ENCODE assay signal across 22 mouse cellular contexts in genomic region chr14:57363833-57364232, GRCm38 (mm10).
"Had no signal": no experiment of that assay in that cellular context is flagged by ENCODE, and none has a peak within 500 bp of the region (broad histone marks: within the 10 kb centered on the region; RNA-seq: fewer than 3 reads in every experiment).

No protein-coding gene starts in this region.

- H3K4me2 ChIP-seq: forebrain, embryonic 15.5 days; liver, embryonic 11.5 days; liver, embryonic 13.5 days; liver, embryonic 15.5 days had no signal

- H3K4me1 ChIP-seq: heart, embryonic 13.5 days; heart, embryonic 15.5 days; hindbrain, embryonic 13.5 days; liver, embryonic 13.5 days; liver, embryonic 15.5 days had no signal

- H3K9me3 ChIP-seq: forebrain, embryonic 15.5 days; heart, embryonic 13.5 days; heart, embryonic 15.5 days; hindbrain, embryonic 13.5 days; hindbrain, embryonic 15.5 days; limb, embryonic 10.5 days; limb, embryonic 12.5 days; liver, embryonic 13.5 days; liver, embryonic 15.5 days had no signal

- DNase-seq: forebrain, postnatal 0 days; gastrocnemius, postnatal 14 days; gastrocnemius, postnatal 36 days; heart, adult 11 months; heart, adult 2 months; heart, postnatal 14 days; heart, postnatal 36 days; liver; liver, embryonic 13.5 days had no signal

- H3K36me3 ChIP-seq: forebrain, embryonic 15.5 days; heart, embryonic 13.5 days; heart, embryonic 15.5 days; hindbrain, embryonic 13.5 days; hindbrain, embryonic 15.5 days; limb, embryonic 10.5 days; limb, embryonic 12.5 days; liver, embryonic 13.5 days; liver, embryonic 15.5 days had no signal

- H3K27ac ChIP-seq: forebrain, embryonic 15.5 days; heart, adult 2 months; heart, embryonic 13.5 days; heart, embryonic 15.5 days; hindbrain, embryonic 13.5 days; hindbrain, embryonic 15.5 days; hindbrain, postnatal 0 days; layer of hippocampus, adult 2 months; left cerebral cortex, adult 2 months; limb, embryonic 10.5 days; limb, embryonic 12.5 days; liver, embryonic 13.5 days; liver, embryonic 15.5 days had no signal

- H3K4me3 ChIP-seq: forebrain, embryonic 15.5 days; heart, adult 2 months; heart, embryonic 13.5 days; heart, embryonic 15.5 days; hindbrain, embryonic 13.5 days; hindbrain, embryonic 15.5 days; layer of hippocampus, adult 2 months; left cerebral cortex, adult 2 months; liver, embryonic 13.5 days; liver, embryonic 15.5 days had no signal

- ATAC-seq: forebrain, embryonic 15.5 days; forebrain, postnatal 0 days; intestine, embryonic 16.5 days had no signal

- H3K27me3 ChIP-seq: forebrain, embryonic 15.5 days; heart, embryonic 15.5 days; limb, embryonic 12.5 days; liver, embryonic 13.5 days; liver, embryonic 15.5 days had no signal

- H3K9ac ChIP-seq: forebrain, embryonic 15.5 days; forebrain, postnatal 0 days; heart, embryonic 13.5 days; heart, embryonic 15.5 days; hindbrain, embryonic 13.5 days; hindbrain, embryonic 15.5 days; liver, embryonic 13.5 days; liver, embryonic 15.5 days had no signal
